Mouse (Mus musculus) CH12.LX (cell line): ENCODE data around the gene Stard10. TPM values are rescaled to one million over a fixed set of nuclear protein-coding genes. Genes with fewer than 3 reads are reported as not detected.

Experiments
- DNase-seq: peaks from one replicate; pipeline ENCODE4 v3.0.0-alpha.2; 2013; ENCODE audit errors: extremely low read depth
- H3K27ac ChIP-seq: 2 replicates; pipeline ENCODE4 v1.5.1; 2012; ENCODE audit warnings: low read depth, mild to moderate bottlenecking, control low read depth, moderate library complexity; ENCODE audit not compliant: insufficient read depth
- H3K27me3 ChIP-seq: replicated peaks from 2 replicates; pipeline ENCODE3; 2012; ENCODE audit warnings: inconsistent platforms
- H3K36me3 ChIP-seq, 2 experiments: replicated peaks in 1 of 2; 2 replicates each; pipeline versions ENCODE3 to v1.6.1; 2012; ENCODE audit warnings: inconsistent platforms in 1 of 2, low read length in 1 of 2, mild to moderate bottlenecking in 1 of 2, mixed read lengths in 1 of 2, moderate library complexity in 1 of 2; ENCODE audit not compliant: control insufficient read depth in 1 of 2, insufficient read depth in 1 of 2
- H3K4me1 ChIP-seq, 2 experiments: 2 replicates each; pipeline ENCODE4 v1.6.1; 2012; ENCODE audit warnings: inconsistent platforms in 1 of 2, moderate library complexity in 1 of 2; ENCODE audit not compliant: insufficient read depth in 2 of 2, control insufficient read depth in 1 of 2
- H3K4me2 ChIP-seq: 2 replicates; pipeline ENCODE4 v1.6.1; 2012; ENCODE audit warnings: low read depth, mild to moderate bottlenecking, control low read depth; ENCODE audit not compliant: poor library complexity, insufficient read depth, severe bottlenecking
- H3K4me3 ChIP-seq, 3 experiments: fragments of 150-350 bp in 1 of 3; sonication (generic) in 1 of 3; replicated peaks in 1 of 3; 2 replicates each; pipeline versions ENCODE3 to v1.5.1; 2011 to 2012; ENCODE audit warnings: low read depth in 2 of 3, low read length in 2 of 3, mild to moderate bottlenecking in 2 of 3, moderate library complexity in 2 of 3, control low read depth in 1 of 3, improper control_type of control experiment in 1 of 3, inconsistent platforms in 1 of 3, mixed read lengths in 1 of 3; ENCODE audit not compliant: poor library complexity in 1 of 3
- H3K79me2 ChIP-seq: replicated peaks from 2 replicates; pipeline ENCODE4 v1.6.1; 2012; ENCODE audit warnings: mild to moderate bottlenecking, moderate library complexity; ENCODE audit not compliant: control insufficient read depth, poor library complexity, insufficient read depth, severe bottlenecking; ENCODE audit errors: extremely low read depth
- H3K9ac ChIP-seq: 2 replicates; pipeline ENCODE4 v1.6.1; 2012; ENCODE audit warnings: low read depth, mild to moderate bottlenecking, control low read depth, moderate library complexity; ENCODE audit not compliant: insufficient read depth
- H3K9me3 ChIP-seq: replicated peaks from 2 replicates; pipeline ENCODE3; 2012; ENCODE audit warnings: low read length, inconsistent platforms, mixed read lengths
- CHD1 ChIP-seq: IDR thresholded peaks from 2 replicates; pipeline ENCODE4 v1.6.1; 2012; ENCODE audit warnings: low read depth, low read length, improper control_type of control experiment, inconsistent platforms
- CHD2 ChIP-seq: IDR thresholded peaks from 2 replicates; pipeline ENCODE4 v1.6.1; 2011; ENCODE audit warnings: low read length, improper control_type of control experiment
- E2F4 ChIP-seq: IDR thresholded peaks from 2 replicates; pipeline ENCODE4 v1.6.1; 2011; ENCODE audit warnings: low read depth, low read length, improper control_type of control experiment; ENCODE audit not compliant: insufficient replicate concordance
- ELF1 ChIP-seq: IDR thresholded peaks from 2 replicates; pipeline ENCODE4 v1.6.1; 2014; ENCODE audit warnings: low read depth, mild to moderate bottlenecking, inconsistent platforms, low read length, improper control_type of control experiment
- EP300 ChIP-seq: IDR thresholded peaks from 2 replicates; pipeline ENCODE4 v1.6.1; 2011; ENCODE audit warnings: low read length, improper control_type of control experiment
- ETS1 ChIP-seq: conservative IDR thresholded peaks from 2 replicates; pipeline ENCODE4 v1.6.1; 2012; ENCODE audit warnings: low read depth, mild to moderate bottlenecking, inconsistent platforms, low read length, improper control_type of control experiment, moderate library complexity
- IRF4 ChIP-seq: IDR thresholded peaks from 2 replicates; pipeline ENCODE4 v1.6.1; 2014; ENCODE audit warnings: low read depth, mild to moderate bottlenecking, inconsistent platforms, low read length, improper control_type of control experiment
- JUN ChIP-seq: IDR thresholded peaks from 2 replicates; pipeline ENCODE4 v1.6.1; 2011; ENCODE audit warnings: low read depth, mild to moderate bottlenecking, low read length, improper control_type of control experiment, moderate library complexity; ENCODE audit not compliant: insufficient read depth
- JUND ChIP-seq: conservative IDR thresholded peaks from 2 replicates; pipeline ENCODE4 v1.6.1; 2011; ENCODE audit warnings: low read depth, low read length, improper control_type of control experiment
- KAT2A ChIP-seq: IDR thresholded peaks from 2 replicates; pipeline ENCODE4 v1.6.1; 2012; ENCODE audit warnings: low read length, improper control_type of control experiment, inconsistent platforms; ENCODE audit not compliant: insufficient replicate concordance
- MAZ ChIP-seq: IDR thresholded peaks from 2 replicates; pipeline ENCODE4 v1.6.1; 2012; ENCODE audit warnings: low read depth, mild to moderate bottlenecking, inconsistent platforms, low read length, improper control_type of control experiment, moderate library complexity
- MEF2A ChIP-seq: IDR thresholded peaks from 2 replicates; pipeline ENCODE4 v1.6.1; 2014; ENCODE audit warnings: low read depth, mild to moderate bottlenecking, inconsistent platforms, low read length, improper control_type of control experiment, borderline replicate concordance
- MXI1 ChIP-seq: IDR thresholded peaks from 2 replicates; pipeline ENCODE4 v1.6.1; 2011; ENCODE audit warnings: mild to moderate bottlenecking, low read depth, low read length, improper control_type of control experiment
- MYC ChIP-seq: IDR thresholded peaks from 2 replicates; pipeline ENCODE4 v1.6.1; 2011; ENCODE audit warnings: low read depth, mild to moderate bottlenecking, improper control_type of control experiment, low read length
- NELFE ChIP-seq: IDR thresholded peaks from 2 replicates; pipeline ENCODE4 v1.6.1; 2011; ENCODE audit warnings: low read depth, low read length, improper control_type of control experiment
- RAD21 ChIP-seq: IDR thresholded peaks from 2 replicates; pipeline ENCODE4 v1.6.1; 2011; ENCODE audit warnings: low read depth, mild to moderate bottlenecking, low read length, improper control_type of control experiment, moderate library complexity
- SIN3A ChIP-seq: IDR thresholded peaks from 2 replicates; pipeline ENCODE4 v1.6.1; 2012; ENCODE audit warnings: low read length, improper control_type of control experiment, inconsistent platforms
- SMC3 ChIP-seq: IDR thresholded peaks from 2 replicates; pipeline ENCODE4 v1.6.1; 2011; ENCODE audit warnings: low read depth, low read length, improper control_type of control experiment
- TCF12 ChIP-seq: IDR thresholded peaks from 2 replicates; pipeline ENCODE4 v1.6.1; 2014; ENCODE audit warnings: low read depth, mild to moderate bottlenecking, inconsistent platforms, low read length, improper control_type of control experiment
- ZKSCAN1 ChIP-seq: IDR thresholded peaks from 2 replicates; pipeline ENCODE4 v1.6.1; 2012; ENCODE audit warnings: low read depth, inconsistent platforms, low read length, improper control_type of control experiment, borderline replicate concordance
- ZMIZ1 ChIP-seq: IDR thresholded peaks from 2 replicates; pipeline ENCODE4 v1.6.1; 2012; ENCODE audit warnings: low read depth, mild to moderate bottlenecking, inconsistent platforms, low read length, improper control_type of control experiment
- ZNF384 ChIP-seq: IDR thresholded peaks from 2 replicates; pipeline ENCODE4 v1.6.1; 2012; ENCODE audit warnings: low read depth, low read length, improper control_type of control experiment, inconsistent platforms
- dilution Hi-C: fragments of 300-500 bp; cut with MboI; formaldehyde crosslinking; loops from 2 replicates; pipeline ENCODE4 v1.14.3; 2020; ENCODE audit warnings: low sequenced_read_pairs; ENCODE audit not compliant: extremely low pct_unique_long_range_greater_than_20kb, extremely low pct_ligation_motif_present
- in situ Hi-C: fragments of 300-500 bp; cut with MboI; formaldehyde crosslinking; loops from 3 replicates; pipeline ENCODE4 v1.14.3; 2019; ENCODE audit warnings: low sequenced_read_pairs, low pct_ligation_motif_present, low pct_unique_long_range_greater_than_20kb, mixed read lengths
- polyA plus RNA-seq: library from polyadenylated mRNA; unstranded; fragments of >175 nt; gene quantifications from 2 replicates; pipeline ENCODE4 v1.2.1, GENCODE M21; 2012; ENCODE audit warnings: low read depth; ENCODE audit not compliant: insufficient read length
- total RNA-seq, 2 experiments: library from RNA; depleted of rRNA; stranded (reverse); fragments of 300-350 nt in 1 of 2; fragments of >200 nt in 1 of 2; gene quantifications; 2 replicates each; pipeline ENCODE4 v1.2.3; 2012 to 2014

Stard10 gene
- total and polyA plus RNA-seq, 3 experiments, result 2.4 to 12.7 (median 6.7) TPM

GRCm38 (mm10) chr7:101341405-101341804 lies 24.5 kb downstream of the Stard10 start:
- dilution Hi-C loops, result no loop called here
- no peaks in the 10 kb centered on the region for H3K79me2 ChIP-seq
- H3K9ac ChIP-seq, result no peak overlapping the region
- peaks cover 0 to 5% of the 10 kb centered on the region in 2 experiments for H3K36me3 ChIP-seq
- no peak overlapping the region for H3K4me3 ChIP-seq
- DNase-seq, result no peak
- TF ChIP-seq SMC3, result no peak
- no peak for TF ChIP-seq RAD21
- no peak for TF ChIP-seq MAZ
- no peak for TF ChIP-seq ELF1
- no peak for TF ChIP-seq CHD1
- TF ChIP-seq E2F4, result no peak
- no peak for TF ChIP-seq ZMIZ1
- TF ChIP-seq MYC, result no peak
- no peak for TF ChIP-seq CHD2
- TF ChIP-seq SIN3A, result no peak
- TF ChIP-seq ZKSCAN1, result no peak
- TF ChIP-seq JUN, result no peak
- no peak for TF ChIP-seq ZNF384
- TF ChIP-seq KAT2A, result no peak
- TF ChIP-seq MEF2A, result no peak
- TF ChIP-seq EP300, result no peak
- TF ChIP-seq JUND, result no peak
- TF ChIP-seq NELFE, result no peak
- TF ChIP-seq, all 38 proteins: peak for 0
- Histone ChIP-seq H3K4me1 (peaks cover 18 to 43% of the 10 kb centered on the region in 2 experiments), H3K4me2 (no peak overlapping the region), H3K27me3 (no peaks in the 10 kb centered on the region), H3K9me3 (no peaks in the 10 kb centered on the region), H3K27ac (no peak overlapping the region)
- in situ Hi-C loops, result no loop called here

DNA sequence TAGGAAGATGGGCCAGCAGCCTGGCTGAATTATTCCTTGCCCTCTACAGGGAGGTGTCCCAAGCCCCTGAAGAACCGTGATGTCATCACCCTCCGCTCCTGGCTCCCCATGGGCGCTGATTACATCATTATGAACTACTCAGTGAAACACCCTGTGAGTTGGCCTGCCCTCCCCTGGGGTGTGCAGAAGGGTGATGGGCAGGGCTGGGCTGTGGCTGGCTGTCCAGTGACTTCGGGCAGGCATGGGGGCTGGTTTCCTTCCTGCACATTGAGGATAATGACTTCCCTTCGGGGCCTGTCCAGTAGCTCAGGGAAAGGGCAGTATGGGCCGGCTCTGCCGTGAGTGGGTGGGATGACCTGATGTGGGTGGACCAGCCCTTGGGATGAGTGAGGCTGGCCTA lies 26.2 kb downstream of the Stard10 start:
- TF ChIP-seq ZMIZ1 (no peak), ETS1 (no peak), KAT2A (no peak), MAZ (no peak), MXI1 (no peak), MYC (no peak), TCF12 (no peak), ZKSCAN1 (no peak), IRF4 (no peak), ELF1 (no peak), CHD2 (no peak)
- H3K9me3 ChIP-seq, result no peaks in the 10 kb centered on the region
- no peak overlapping the region for H3K27ac ChIP-seq
- dilution Hi-C loops, result no loop called here
- no peaks in the 10 kb centered on the region for H3K79me2 ChIP-seq
- no peak overlapping the region for H3K4me3 ChIP-seq
- H3K9ac ChIP-seq, result no peak overlapping the region
- H3K4me2 ChIP-seq, result no peak overlapping the region
- H3K4me1 ChIP-seq, result peaks cover 18 to 55% of the 10 kb centered on the region in 2 experiments
- no peaks in the 10 kb centered on the region for H3K27me3 ChIP-seq
- in situ Hi-C loops, result no loop called here
- no peak for DNase-seq
- peaks cover 0 to 5% of the 10 kb centered on the region in 2 experiments for H3K36me3 ChIP-seq
